Mouse (Mus musculus): Measurements from ENCODE around the gene Dmc1. TPM values are rescaled to one million over a fixed set of nuclear protein-coding genes. Genes with fewer than 3 reads are reported as not detected.

The Dmc1 gene
- polyA plus RNA-seq, 1 experiment: not detected

GRCm38 (mm10) chr15:79562417-79562816 lies 42.5 kb downstream of the Dmc1 start:
- Histone ChIP-seq H3K79me2 (ENCODE audit: control insufficient read depth, insufficient read depth) (no peaks in the 10 kb centered on the region), H3K4me3 (ENCODE audit: insufficient read depth, poor library complexity, severe bottlenecking) (no peak overlapping the region), H3K79me3 (ENCODE audit: low read depth) (no peaks in the 10 kb centered on the region), H3K36me3 (ENCODE audit: control insufficient read depth, insufficient read depth) (no peaks in the 10 kb centered on the region), H3ac (ENCODE audit: control insufficient read depth, insufficient read length, low read depth) (no peak overlapping the region), H3K27me3 (ENCODE audit: control insufficient read depth, insufficient read depth, insufficient read length) (peaks cover 41% of the 10 kb centered on the region)
- TF ChIP-seq CTCF (IDR thresholded peaks at IDR 0.05; ENCODE audit: control insufficient read depth, insufficient read depth, insufficient read length) (no peak), USF1 (IDR thresholded peaks at IDR 0.05; ENCODE audit: low read depth) (no peak), CEBPB (IDR thresholded peaks at IDR 0.05; ENCODE audit: low read depth) (no peak), MYOD1 (IDR thresholded peaks at IDR 0.05; ENCODE audit: control insufficient read depth, insufficient read length, low read depth) (no peak), FOSL1 (IDR thresholded peaks at IDR 0.05; ENCODE audit: insufficient read depth, low read length, poor library complexity, severe bottlenecking) (no peak), MAX (IDR thresholded peaks at IDR 0.05) (no peak), MYOG (IDR thresholded peaks at IDR 0.05; ENCODE audit: control insufficient read depth, extremely low read depth, insufficient read length) (no peak)

- H3K79me2 ChIP-seq (ENCODE audit: control insufficient read depth, insufficient read depth): no peaks in the 10 kb centered on the region
Observed at GRCm38 (mm10) chr15:79559649-79560048, 45.3 kb downstream of the Dmc1 start.

GRCm38 (mm10) chr15:79552566-79552965 lies 52.3 kb downstream of the Dmc1 start:
- peaks cover 29% of the 10 kb centered on the region for H3K27me3 ChIP-seq (ENCODE audit: control insufficient read depth, insufficient read depth, insufficient read length)
- no peak overlapping the region for H3K4me3 ChIP-seq (ENCODE audit: insufficient read depth, poor library complexity, severe bottlenecking)
- H3K79me3 ChIP-seq (ENCODE audit: low read depth): no peaks in the 10 kb centered on the region
- no peaks in the 10 kb centered on the region for H3K36me3 ChIP-seq (ENCODE audit: control insufficient read depth, insufficient read depth)
- no peak for TF ChIP-seq MYOD1 (IDR thresholded peaks at IDR 0.05; ENCODE audit: control insufficient read depth, insufficient read length, low read depth)
- no peak for TF ChIP-seq MYOG (IDR thresholded peaks at IDR 0.05; ENCODE audit: control insufficient read depth, extremely low read depth, insufficient read length)
- no peak for TF ChIP-seq USF1 (IDR thresholded peaks at IDR 0.05; ENCODE audit: low read depth)
- no peak for TF ChIP-seq CTCF (IDR thresholded peaks at IDR 0.05; ENCODE audit: control insufficient read depth, insufficient read depth, insufficient read length)
- no peak for TF ChIP-seq MAX (IDR thresholded peaks at IDR 0.05)
- no peak for TF ChIP-seq CEBPB (IDR thresholded peaks at IDR 0.05; ENCODE audit: low read depth)
- TF ChIP-seq FOSL1 (IDR thresholded peaks at IDR 0.05; ENCODE audit: insufficient read depth, low read length, poor library complexity, severe bottlenecking): no peak
- no peak overlapping the region for H3ac ChIP-seq (ENCODE audit: control insufficient read depth, insufficient read length, low read depth)
- no peaks in the 10 kb centered on the region for H3K79me2 ChIP-seq (ENCODE audit: control insufficient read depth, insufficient read depth)

More at GRCm38 (mm10) chr15:79559649-79560048, 45.3 kb downstream of the Dmc1 start:
- Histone ChIP-seq H3ac (ENCODE audit: control insufficient read depth, insufficient read length, low read depth) (no peak overlapping the region), H3K79me3 (ENCODE audit: low read depth) (no peaks in the 10 kb centered on the region), H3K4me3 (ENCODE audit: insufficient read depth, poor library complexity, severe bottlenecking) (no peak overlapping the region), H3K27me3 (ENCODE audit: control insufficient read depth, insufficient read depth, insufficient read length) (peaks cover 46% of the 10 kb centered on the region), H3K36me3 (ENCODE audit: control insufficient read depth, insufficient read depth) (no peaks in the 10 kb centered on the region)
- TF ChIP-seq MYOD1 (IDR thresholded peaks at IDR 0.05; ENCODE audit: control insufficient read depth, insufficient read length, low read depth) (no peak), USF1 (IDR thresholded peaks at IDR 0.05; ENCODE audit: low read depth) (no peak), CEBPB (IDR thresholded peaks at IDR 0.05; ENCODE audit: low read depth) (no peak), MAX (IDR thresholded peaks at IDR 0.05) (no peak), FOSL1 (IDR thresholded peaks at IDR 0.05; ENCODE audit: insufficient read depth, low read length, poor library complexity, severe bottlenecking) (no peak)

GRCm38 (mm10) chr15:79548226-79548625 lies 56.7 kb downstream of the Dmc1 start:
- Histone ChIP-seq H3K36me3 (ENCODE audit: control insufficient read depth, insufficient read depth) (peaks cover 17% of the 10 kb centered on the region), H3K79me2 (ENCODE audit: control insufficient read depth, insufficient read depth) (peaks cover 32% of the 10 kb centered on the region), H3ac (ENCODE audit: control insufficient read depth, insufficient read length, low read depth) (no peak overlapping the region), H3K4me3 (ENCODE audit: insufficient read depth, poor library complexity, severe bottlenecking) (no peak overlapping the region), H3K27me3 (ENCODE audit: control insufficient read depth, insufficient read depth, insufficient read length) (peaks cover 14% of the 10 kb centered on the region), H3K79me3 (ENCODE audit: low read depth) (peaks cover 27% of the 10 kb centered on the region)
- TF ChIP-seq CEBPB (IDR thresholded peaks at IDR 0.05; ENCODE audit: low read depth) (no peak), MYOD1 (IDR thresholded peaks at IDR 0.05; ENCODE audit: control insufficient read depth, insufficient read length, low read depth) (no peak), CTCF (IDR thresholded peaks at IDR 0.05; ENCODE audit: control insufficient read depth, insufficient read depth, insufficient read length) (no peak)

GRCm38 (mm10) chr15:79547289-79547820 lies 57.6 kb downstream of the Dmc1 start:
- TF ChIP-seq CEBPB (IDR thresholded peaks at IDR 0.05; ENCODE audit: low read depth) (no peak), CTCF (IDR thresholded peaks at IDR 0.05; ENCODE audit: control insufficient read depth, insufficient read depth, insufficient read length) (no peak), USF1 (IDR thresholded peaks at IDR 0.05; ENCODE audit: low read depth) (no peak), MAX (IDR thresholded peaks at IDR 0.05) (no peak), MYOD1 (IDR thresholded peaks at IDR 0.05; ENCODE audit: control insufficient read depth, insufficient read length, low read depth) (no peak), MYOG (IDR thresholded peaks at IDR 0.05; ENCODE audit: control insufficient read depth, extremely low read depth, insufficient read length) (no peak), FOSL1 (IDR thresholded peaks at IDR 0.05; ENCODE audit: insufficient read depth, low read length, poor library complexity, severe bottlenecking) (no peak)

More at GRCm38 (mm10) chr15:79547289-79547820, 57.6 kb downstream of the Dmc1 start:
- H3ac ChIP-seq (ENCODE audit: control insufficient read depth, insufficient read length, low read depth): no peak overlapping the region
- peaks cover 9% of the 10 kb centered on the region for H3K27me3 ChIP-seq (ENCODE audit: control insufficient read depth, insufficient read depth, insufficient read length)
- peaks cover 41% of the 10 kb centered on the region for H3K79me2 ChIP-seq (ENCODE audit: control insufficient read depth, insufficient read depth)
- peaks cover 35% of the 10 kb centered on the region for H3K79me3 ChIP-seq (ENCODE audit: low read depth)
- H3K36me3 ChIP-seq (ENCODE audit: control insufficient read depth, insufficient read depth): peaks cover 25% of the 10 kb centered on the region
- H3K4me3 ChIP-seq (ENCODE audit: insufficient read depth, poor library complexity, severe bottlenecking): no peak overlapping the region

All from C2C12 (cell line).